Mouse (Mus musculus) liver, embryonic 12.5 days (tissue): ENCODE results near the gene Prpsap2. TPM values are rescaled to one million over a fixed set of nuclear protein-coding genes. Genes with fewer than 3 reads are reported as not detected.

Experiments
- ATAC-seq: fragments of 200-750 bp; cut with Nextera tagmentation; 2 replicates; pipeline ENCODE4 v1.8.0; 2017; ENCODE audit warnings: moderate number of reproducible peaks, mild to moderate bottlenecking, moderate library complexity
- H3K27ac ChIP-seq: fragments of 300-500 bp; sonication (generic); 2 replicates; pipeline ENCODE4 v1.5.1; 2016; ENCODE audit warnings: mild to moderate bottlenecking
- H3K27me3 ChIP-seq: fragments of 300-500 bp; sonication (generic); replicated peaks from 2 replicates; pipeline ENCODE4 v1.6.1; 2016; ENCODE audit warnings: mild to moderate bottlenecking, moderate library complexity
- H3K36me3 ChIP-seq: fragments of 300-500 bp; sonication (generic); 2 replicates; pipeline ENCODE4 v1.6.1; 2016; ENCODE audit warnings: mild to moderate bottlenecking, moderate library complexity
- H3K4me1 ChIP-seq: fragments of 300-500 bp; sonication (generic); 2 replicates; pipeline ENCODE4 v1.6.1; 2016
- H3K4me2 ChIP-seq: fragments of 300-500 bp; sonication (generic); 2 replicates; pipeline ENCODE4 v1.6.1; 2016; ENCODE audit warnings: mild to moderate bottlenecking, moderate library complexity
- H3K4me3 ChIP-seq: fragments of 300-500 bp; sonication (generic); 2 replicates; pipeline ENCODE4 v1.5.1; 2016; ENCODE audit warnings: mild to moderate bottlenecking, moderate library complexity
- H3K9ac ChIP-seq: fragments of 300-500 bp; sonication (generic); 2 replicates; pipeline ENCODE4 v1.6.1; 2016; ENCODE audit warnings: mild to moderate bottlenecking, moderate library complexity
- H3K9me3 ChIP-seq: fragments of 300-500 bp; sonication (generic); replicated peaks from 2 replicates; pipeline ENCODE4 v1.6.1; 2016; ENCODE audit warnings: mild to moderate bottlenecking, moderate library complexity
- WGBS: fragments of 180-500 bp; shearing (Covaris S2); methylation state at CpG from one replicate; pipeline ENCODE4 v1.1.7; 2016; ENCODE audit not compliant: insufficient replicate concordance; 5-methylcytosine and 5-hydroxymethylcytosine counted together
- polyA plus RNA-seq: library from polyadenylated mRNA; unstranded; fragments of >200 nt; fragmentation: Nextera tagmentation; extraction: Ambion mirVana; gene quantifications from 2 replicates; pipeline ENCODE4 v1.2.1, GENCODE M21; 2016

The Prpsap2 gene
- polyA plus RNA-seq, 1 experiment from 2014 or later: 10.9 TPM

- no peaks in the 10 kb centered on the region for H3K36me3 ChIP-seq
- no peak overlapping the region for H3K4me2 ChIP-seq
- 28% methylated on average over 11 of the region's 11 CpGs for WGBS
- H3K9me3 ChIP-seq: no peaks in the 10 kb centered on the region
- H3K4me1 ChIP-seq: peaks cover 4% of the 10 kb centered on the region
- no peak overlapping the region for H3K9ac ChIP-seq
- ATAC-seq: peak; percentile 68
- no peak overlapping the region for H3K27ac ChIP-seq
- no peak overlapping the region for H3K4me3 ChIP-seq
- peaks cover 46% of the 10 kb centered on the region for H3K27me3 ChIP-seq
Measured at GRCm38 (mm10) chr11:61714346-61715117, 47.4 kb downstream of the Prpsap2 start.

DNA sequence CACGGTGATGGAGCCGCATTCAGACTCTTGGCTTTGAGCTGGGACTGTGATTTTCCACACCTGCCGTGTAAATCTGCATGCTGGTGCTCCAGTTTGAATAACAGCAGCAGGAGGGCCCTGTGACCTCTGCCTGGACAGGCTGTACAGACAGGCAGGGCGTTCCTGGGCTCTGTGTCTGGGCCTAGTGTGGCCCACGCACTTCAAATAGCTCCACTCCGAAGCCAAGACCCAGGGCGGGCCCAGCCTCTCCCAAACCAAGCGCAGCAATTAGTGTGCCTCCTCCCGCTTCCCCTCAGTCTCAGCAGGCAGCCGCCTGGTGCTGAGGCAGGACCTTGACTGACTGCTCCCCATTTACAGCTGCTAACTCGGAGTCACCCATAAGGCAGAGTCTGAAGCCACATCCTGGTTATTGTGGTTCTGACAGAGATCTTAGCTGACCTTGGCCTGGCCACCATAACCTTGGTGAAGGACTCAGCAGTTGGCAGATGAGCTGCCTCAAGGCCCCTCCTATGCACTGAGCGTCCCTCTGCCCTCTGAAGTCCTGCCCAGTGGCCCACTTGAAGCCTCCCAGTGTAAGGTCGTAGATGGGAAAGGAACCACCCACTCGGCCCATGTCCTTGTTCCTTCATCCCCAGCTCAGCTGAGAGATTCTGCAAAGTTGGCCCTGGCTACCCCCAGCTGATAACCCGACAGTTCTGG lies 48.6 kb downstream of the Prpsap2 start:
- Histone ChIP-seq H3K4me3 (no peak overlapping the region), H3K9me3 (no peaks in the 10 kb centered on the region), H3K36me3 (no peaks in the 10 kb centered on the region), H3K9ac (no peak overlapping the region), H3K4me1 (peaks cover 4% of the 10 kb centered on the region), H3K27ac (no peak overlapping the region), H3K27me3 (peaks cover 49% of the 10 kb centered on the region), H3K4me2 (no peak overlapping the region)
- 55% methylated on average over 15 of the region's 15 CpGs for WGBS
- no peak for ATAC-seq

GRCm38 (mm10) chr11:61708928-61709327 lies 53.0 kb downstream of the Prpsap2 start:
- Histone ChIP-seq H3K4me3 (no peak overlapping the region), H3K36me3 (peaks cover 9% of the 10 kb centered on the region), H3K9ac (no peak overlapping the region), H3K27me3 (peaks cover 43% of the 10 kb centered on the region), H3K27ac (no peak overlapping the region), H3K9me3 (no peaks in the 10 kb centered on the region), H3K4me1 (0 out of 2 replicates have a peak, but pooled peaks cover 5% of the 10 kb centered on the region), H3K4me2 (no peak overlapping the region)
- 62% methylated on average over 3 of the region's 3 CpGs for WGBS
- no peak for ATAC-seq

DNA sequence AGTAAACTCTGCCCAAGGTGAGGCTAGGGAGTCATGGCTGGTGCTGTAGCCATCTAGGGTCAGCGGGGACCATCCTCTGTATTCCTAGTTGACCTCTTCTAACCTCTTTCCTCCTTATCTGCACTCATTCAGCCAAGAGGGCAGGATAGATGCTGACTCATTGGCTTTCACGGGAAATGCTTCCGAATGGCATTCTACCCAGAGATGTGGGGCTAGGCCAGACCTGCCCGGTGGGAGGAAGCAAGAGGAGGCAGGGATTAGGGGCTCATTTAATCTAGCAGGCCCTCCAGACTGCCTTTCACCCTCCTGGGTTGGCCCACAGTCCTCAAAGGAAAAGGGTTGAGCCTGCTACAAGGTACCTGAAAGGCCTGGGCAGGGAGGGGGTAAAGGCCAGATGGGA lies 55.7 kb downstream of the Prpsap2 start:
- no peak overlapping the region for H3K9ac ChIP-seq
- ATAC-seq: no peak
- no peak overlapping the region for H3K4me2 ChIP-seq
- 45% methylated on average over 4 of the region's 4 CpGs for WGBS
- peaks cover 35% of the 10 kb centered on the region for H3K36me3 ChIP-seq
- H3K4me3 ChIP-seq: no peak overlapping the region
- H3K27me3 ChIP-seq: peaks cover 16% of the 10 kb centered on the region; the same call in 1 of the 2 replicates
- no peak overlapping the region for H3K27ac ChIP-seq
- H3K4me1 ChIP-seq: 0 out of 2 replicates have a peak, but pooled peaks cover 5% of the 10 kb centered on the region
- H3K9me3 ChIP-seq: no peaks in the 10 kb centered on the region

DNA sequence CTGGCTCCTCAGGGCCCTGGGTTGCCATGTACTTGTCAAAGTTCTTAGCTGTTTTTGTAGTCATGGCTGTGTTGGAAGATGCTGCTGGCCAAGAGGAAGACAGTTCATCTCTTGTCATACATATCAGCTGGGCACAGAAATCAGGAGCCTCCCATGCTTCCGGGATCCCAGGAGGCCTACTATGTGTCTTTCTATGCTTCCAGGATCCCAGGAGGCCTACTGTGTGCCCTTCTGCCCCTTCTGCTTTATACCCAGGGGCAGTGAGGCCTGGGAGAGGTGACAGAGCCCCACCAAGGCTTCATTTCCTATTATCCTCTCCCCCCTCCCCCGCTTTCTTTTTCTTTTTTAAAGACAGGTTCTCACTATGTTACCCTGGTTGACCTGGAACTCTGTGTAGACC lies 56.3 kb downstream of the Prpsap2 start:
- Histone ChIP-seq H3K27me3 (peaks cover 13% of the 10 kb centered on the region; the same call in 1 of the 2 replicates), H3K27ac (no peak overlapping the region), H3K36me3 (peaks cover 42% of the 10 kb centered on the region), H3K9me3 (no peaks in the 10 kb centered on the region), H3K4me1 (0 out of 2 replicates have a peak, but pooled peaks cover 5% of the 10 kb centered on the region), H3K9ac (no peak overlapping the region), H3K4me3 (no peak overlapping the region), H3K4me2 (no peak overlapping the region)
- 76% methylated on average over 2 of the region's 2 CpGs for WGBS
- no peak for ATAC-seq

DNA sequence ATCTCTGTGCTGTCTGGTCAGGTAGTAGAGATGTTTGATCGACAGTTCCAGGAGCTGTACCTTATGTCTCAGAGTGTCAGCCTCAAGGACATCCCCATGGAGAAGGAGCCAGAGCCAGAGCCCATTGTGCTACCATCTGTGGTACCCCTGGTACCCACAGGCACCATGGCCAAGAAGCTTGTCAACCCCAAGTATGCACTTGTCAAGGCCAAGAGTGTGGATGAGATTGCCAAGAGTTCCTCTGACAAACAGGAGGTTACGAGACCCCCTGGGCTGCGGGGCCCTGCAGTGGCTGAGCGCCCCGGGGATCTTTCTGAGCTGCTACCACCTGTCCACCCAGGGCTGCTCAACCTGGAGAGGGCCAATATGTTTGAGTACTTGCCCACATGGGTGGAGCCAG lies 59.4 kb downstream of the Prpsap2 start:
- WGBS: 87% methylated on average over 5 of the region's 5 CpGs

GRCm38 (mm10) chr11:61701696-61702095 lies 60.2 kb downstream of the Prpsap2 start:
- H3K36me3 ChIP-seq: peaks cover 61% of the 10 kb centered on the region
- 0 out of 2 replicates have a peak, but pooled peaks cover 5% of the 10 kb centered on the region for H3K4me1 ChIP-seq
- H3K27ac ChIP-seq: no peak overlapping the region
- 0 out of 2 replicates have a peak, but pooled peaks cover 4% of the 10 kb centered on the region for H3K27me3 ChIP-seq
- H3K9me3 ChIP-seq: no peaks in the 10 kb centered on the region
- H3K4me2 ChIP-seq: no peak overlapping the region
- WGBS: 79% methylated on average over 5 of the region's 5 CpGs
- H3K9ac ChIP-seq: no peak overlapping the region
- no peak for ATAC-seq
- no peak overlapping the region for H3K4me3 ChIP-seq

More for the DNA sequence above, 59.4 kb downstream of the Prpsap2 start:
- H3K36me3 ChIP-seq: peaks cover 59% of the 10 kb centered on the region
- H3K9ac ChIP-seq: no peak overlapping the region
- 0 out of 2 replicates have a peak, but pooled peaks cover 4% of the 10 kb centered on the region for H3K27me3 ChIP-seq
- H3K4me1 ChIP-seq: 0 out of 2 replicates have a peak, but pooled peaks cover 5% of the 10 kb centered on the region
- ATAC-seq: no peak
- no peak overlapping the region for H3K4me2 ChIP-seq
- H3K4me3 ChIP-seq: no peak overlapping the region
- H3K27ac ChIP-seq: no peak overlapping the region
- no peaks in the 10 kb centered on the region for H3K9me3 ChIP-seq

GRCm38 (mm10) chr11:61699933-61700332 lies 62.0 kb downstream of the Prpsap2 start:
- no peak overlapping the region for H3K27ac ChIP-seq
- no peak overlapping the region for H3K4me2 ChIP-seq
- no peaks in the 10 kb centered on the region for H3K4me1 ChIP-seq
- H3K9me3 ChIP-seq: no peaks in the 10 kb centered on the region
- peaks cover 78% of the 10 kb centered on the region for H3K36me3 ChIP-seq
- WGBS: 60% methylated on average over 4 of the region's 4 CpGs
- H3K27me3 ChIP-seq: peaks cover 8% of the 10 kb centered on the region; the same call in 1 of the 2 replicates
- H3K9ac ChIP-seq: no peak overlapping the region
- ATAC-seq: no peak
- no peak overlapping the region for H3K4me3 ChIP-seq

- H3K27ac ChIP-seq: no peak overlapping the region
- H3K27me3 ChIP-seq: peaks cover 8% of the 10 kb centered on the region; the same call in 1 of the 2 replicates
- H3K36me3 ChIP-seq: peaks cover 83% of the 10 kb centered on the region
- H3K9me3 ChIP-seq: no peaks in the 10 kb centered on the region
- no peak for ATAC-seq
- H3K4me2 ChIP-seq: no peak overlapping the region
- WGBS: 80% methylated on average over 5 of the region's 5 CpGs
- no peaks in the 10 kb centered on the region for H3K4me1 ChIP-seq
- no peak overlapping the region for H3K4me3 ChIP-seq
- H3K9ac ChIP-seq: no peak overlapping the region
Measured at GRCm38 (mm10) chr11:61699460-61699859, 62.4 kb downstream of the Prpsap2 start.

DNA sequence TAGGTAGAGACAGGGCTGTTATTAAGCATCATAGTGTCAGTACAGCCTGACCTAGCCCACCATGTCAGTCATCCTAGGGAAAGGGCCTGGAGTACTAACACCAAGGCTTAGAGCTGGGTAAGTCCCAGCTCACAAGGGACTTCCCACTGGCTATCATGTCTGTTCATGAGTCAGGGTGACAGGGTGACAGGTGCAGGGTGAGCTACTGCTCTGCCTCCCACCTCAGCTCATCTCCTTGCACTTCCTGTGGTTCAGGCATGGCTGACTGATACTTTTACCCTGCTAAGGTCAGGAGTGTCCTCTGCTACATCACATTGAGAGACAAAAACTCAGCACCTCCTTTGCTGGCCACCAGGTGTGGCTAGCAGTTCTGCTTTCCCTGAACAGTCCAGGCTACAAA lies 63.0 kb downstream of the Prpsap2 start:
- H3K9me3 ChIP-seq: no peaks in the 10 kb centered on the region
- no peak overlapping the region for H3K9ac ChIP-seq
- H3K4me2 ChIP-seq: no peak overlapping the region
- H3K36me3 ChIP-seq: peaks cover 88% of the 10 kb centered on the region
- H3K4me1 ChIP-seq: no peaks in the 10 kb centered on the region
- H3K27me3 ChIP-seq: peaks cover 8% of the 10 kb centered on the region; the same call in 1 of the 2 replicates
- H3K4me3 ChIP-seq: no peak overlapping the region
- no peak overlapping the region for H3K27ac ChIP-seq
- no peak for ATAC-seq

DNA sequence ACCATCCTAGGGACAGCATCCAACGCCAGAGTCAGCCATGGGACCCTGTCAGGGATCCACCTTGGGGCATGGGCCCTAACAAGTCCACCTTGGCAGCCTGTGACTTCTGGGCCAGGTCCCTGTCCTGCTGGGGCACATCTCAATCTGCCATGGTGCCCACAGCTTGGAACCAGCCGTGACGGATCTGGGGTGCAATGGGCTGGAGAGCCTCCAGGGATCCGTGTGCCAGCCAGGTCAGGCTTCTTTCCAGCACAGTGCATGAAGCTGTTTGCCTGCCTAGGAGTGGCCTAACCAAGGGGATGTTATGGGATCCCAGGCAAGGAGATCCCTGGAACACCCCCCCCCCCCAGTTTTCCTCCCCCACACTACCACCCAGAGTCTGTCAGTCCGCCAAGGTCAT lies 68.9 kb downstream of the Prpsap2 start:
- Histone ChIP-seq H3K4me1 (peaks cover 18% of the 10 kb centered on the region), H3K9me3 (no peaks in the 10 kb centered on the region), H3K27me3 (peaks cover 22% of the 10 kb centered on the region), H3K4me2 (no peak overlapping the region), H3K27ac (no peak overlapping the region), H3K4me3 (no peak overlapping the region), H3K9ac (no peak overlapping the region), H3K36me3 (peaks cover 66% of the 10 kb centered on the region)
- ATAC-seq: no peak
- WGBS: 80% methylated on average over 5 of the region's 5 CpGs

- peak overlapping the region; percentile 94 for H3K4me2 ChIP-seq
- ATAC-seq: no peak
- no peak overlapping the region for H3K27ac ChIP-seq
- H3K27me3 ChIP-seq: peaks cover 48% of the 10 kb centered on the region
- no peaks in the 10 kb centered on the region for H3K9me3 ChIP-seq
- H3K4me1 ChIP-seq: peaks cover 66% of the 10 kb centered on the region
- peak overlapping the region; percentile 70 for H3K4me3 ChIP-seq
- 33% methylated on average over 2 of the region's 2 CpGs for WGBS
- peaks cover 25% of the 10 kb centered on the region for H3K36me3 ChIP-seq
- peak overlapping the region; percentile 82 for H3K9ac ChIP-seq
Measured at GRCm38 (mm10) chr11:61687595-61687994, 74.3 kb downstream of the Prpsap2 start.
